Mouse (Mus musculus) liver, embryonic 16.5 days (tissue): ENCODE results near the gene Ttk. TPM values are rescaled to one million over a fixed set of nuclear protein-coding genes. Genes with fewer than 3 reads are reported as not detected.

Experiments used
- ATAC-seq: fragments of 200-750 bp; cut with Nextera tagmentation; 2 replicates; pipeline ENCODE4 v1.8.0; 2017; ENCODE audit warnings: low read depth, mild to moderate bottlenecking, moderate number of reproducible peaks, moderate library complexity
- H3K27ac ChIP-seq: fragments of 300-500 bp; sonication (generic); 2 replicates; pipeline ENCODE4 v1.5.1; 2014; ENCODE audit warnings: mild to moderate bottlenecking, low read length
- H3K27me3 ChIP-seq: fragments of 300-500 bp; sonication (generic); 2 replicates; pipeline ENCODE4 v1.6.1; 2014; ENCODE audit warnings: low read depth, low read length, mixed read lengths; ENCODE audit not compliant: control insufficient read depth, insufficient read depth
- H3K36me3 ChIP-seq: fragments of 300-500 bp; sonication (generic); 2 replicates; pipeline ENCODE4 v1.6.1; 2014; ENCODE audit warnings: mild to moderate bottlenecking; ENCODE audit not compliant: control insufficient read depth, insufficient read depth
- H3K4me1 ChIP-seq: fragments of 300-500 bp; sonication (generic); 2 replicates; pipeline ENCODE4 v1.6.1; 2014; ENCODE audit warnings: low read depth, low read length, mixed read lengths; ENCODE audit not compliant: control insufficient read depth
- H3K4me2 ChIP-seq: fragments of 300-500 bp; sonication (generic); 2 replicates; pipeline ENCODE4 v1.6.1; 2014; ENCODE audit warnings: low read depth, low read length, mixed read lengths
- H3K4me3 ChIP-seq: fragments of 300-500 bp; sonication (generic); 2 replicates; pipeline ENCODE4 v1.5.1; 2014; ENCODE audit warnings: low read depth, mild to moderate bottlenecking, low read length
- H3K9ac ChIP-seq: fragments of 300-500 bp; sonication (generic); 2 replicates; pipeline ENCODE4 v1.6.1; 2014; ENCODE audit warnings: low read depth, low read length
- H3K9me3 ChIP-seq: fragments of 300-500 bp; sonication (generic); replicated peaks from 2 replicates; pipeline ENCODE4 v1.6.1; 2016; ENCODE audit warnings: low read length; ENCODE audit not compliant: control insufficient read depth
- WGBS: fragments of 180-500 bp; shearing (Covaris S2); extraction: QIAGEN DNeasy Blood & Tissue Kit; methylation state at CpG from one replicate; pipeline ENCODE4 v1.1.7; 2014; ENCODE audit not compliant: insufficient replicate concordance; 5-methylcytosine and 5-hydroxymethylcytosine counted together
- polyA plus RNA-seq: library from polyadenylated mRNA; unstranded; fragments of >200 nt; fragmentation: Nextera tagmentation; extraction: Ambion mirVana; gene quantifications from 2 replicates; pipeline ENCODE4 v1.2.1, GENCODE M21; 2015

The Ttk gene
- polyA plus RNA-seq, 1 experiment from 2014 or later, result 16.5 TPM

- Histone ChIP-seq H3K27ac (no peak overlapping the region), H3K27me3 (peaks cover 39% of the 10 kb centered on the region), H3K36me3 (no peaks in the 10 kb centered on the region), H3K4me1 (peaks cover 6% of the 10 kb centered on the region), H3K9ac (no peak overlapping the region), H3K4me3 (no peak overlapping the region), H3K9me3 (no peaks in the 10 kb centered on the region), H3K4me2 (no peak overlapping the region)
- 0% methylated on average over 2 of the region's 2 CpGs for WGBS
- no peak for ATAC-seq
These were observed 26.9 kb upstream of the Ttk start for GRCm38 (mm10) chr9:83807562-83807961.

GRCm38 (mm10) chr9:83819188-83819587 lies 15.3 kb upstream of the Ttk start:
- Histone ChIP-seq H3K4me3 (no peak overlapping the region), H3K9ac (no peak overlapping the region), H3K4me2 (no peak overlapping the region), H3K27me3 (no peaks in the 10 kb centered on the region), H3K4me1 (no peaks in the 10 kb centered on the region), H3K36me3 (no peaks in the 10 kb centered on the region), H3K27ac (no peak overlapping the region), H3K9me3 (no peaks in the 10 kb centered on the region)
- no peak for ATAC-seq
- 75% methylated on average over 7 of the region's 7 CpGs for WGBS

GRCm38 (mm10) chr9:83820976-83821375 lies 13.5 kb upstream of the Ttk start:
- no peaks in the 10 kb centered on the region for H3K36me3 ChIP-seq
- H3K4me3 ChIP-seq, result no peak overlapping the region
- WGBS, result 64% methylated on average over 2 of the region's 2 CpGs
- no peaks in the 10 kb centered on the region for H3K4me1 ChIP-seq
- no peaks in the 10 kb centered on the region for H3K9me3 ChIP-seq
- H3K9ac ChIP-seq, result no peak overlapping the region
- H3K27me3 ChIP-seq, result no peaks in the 10 kb centered on the region
- no peak overlapping the region for H3K4me2 ChIP-seq
- no peak overlapping the region for H3K27ac ChIP-seq
- ATAC-seq, result no peak

DNA sequence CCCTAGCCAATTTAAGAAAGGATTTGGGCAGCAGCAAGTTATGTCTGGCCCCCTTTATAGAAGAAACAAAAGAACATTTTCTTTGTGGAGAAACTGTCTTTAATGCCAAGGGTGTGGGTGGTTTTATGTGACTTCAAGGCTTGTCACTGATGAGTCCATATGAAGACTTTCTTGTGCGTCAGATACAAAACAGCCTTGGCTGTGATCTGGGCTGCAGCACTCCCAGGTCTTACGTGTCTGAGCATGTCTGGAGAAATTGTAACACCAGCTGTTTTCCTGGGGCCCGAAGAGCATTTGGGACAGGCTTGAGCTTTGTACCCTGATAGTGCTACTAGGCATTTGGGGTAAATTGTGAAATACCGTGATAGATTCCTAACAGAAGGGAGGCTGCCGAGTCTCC lies 11.6 kb upstream of the Ttk start:
- Histone ChIP-seq H3K27me3 (no peaks in the 10 kb centered on the region), H3K4me2 (no peak overlapping the region), H3K9ac (no peak overlapping the region), H3K4me3 (no peak overlapping the region), H3K36me3 (no peaks in the 10 kb centered on the region), H3K9me3 (no peaks in the 10 kb centered on the region), H3K4me1 (no peaks in the 10 kb centered on the region), H3K27ac (no peak overlapping the region)
- ATAC-seq, result no peak
- WGBS, result 56% methylated on average over 5 of the region's 5 CpGs

DNA sequence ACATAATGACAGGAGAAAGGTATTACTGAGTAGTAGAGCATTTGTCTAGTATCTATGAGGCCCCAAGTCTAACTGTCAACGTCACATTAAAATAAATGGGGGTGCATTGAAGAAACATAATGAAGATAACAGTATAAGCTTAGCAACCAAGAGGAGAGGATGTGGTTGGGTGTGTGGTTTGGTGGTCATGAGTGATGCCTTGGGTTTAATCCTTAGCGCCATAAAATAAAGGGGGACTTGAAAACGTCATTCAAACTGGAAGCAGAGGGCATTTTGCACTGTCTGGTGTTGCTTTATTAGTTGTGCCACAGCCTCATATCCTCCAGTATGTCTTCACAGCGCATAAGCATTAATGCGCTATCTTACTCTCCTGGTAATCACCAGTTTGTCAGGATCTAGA lies 4.6 kb upstream of the Ttk start:
- no peak overlapping the region for H3K9ac ChIP-seq
- H3K9me3 ChIP-seq, result no peaks in the 10 kb centered on the region
- peaks cover 3% of the 10 kb centered on the region for H3K4me1 ChIP-seq
- no peak for ATAC-seq
- no peaks in the 10 kb centered on the region for H3K27me3 ChIP-seq
- no peak overlapping the region for H3K4me3 ChIP-seq
- H3K4me2 ChIP-seq, result no peak overlapping the region
- no peak overlapping the region for H3K27ac ChIP-seq
- 43% methylated on average over 5 of the region's 5 CpGs for WGBS
- H3K36me3 ChIP-seq, result no peaks in the 10 kb centered on the region

- H3K4me1 ChIP-seq, result peaks cover 12% of the 10 kb centered on the region
- ATAC-seq, result no peak
- no peak overlapping the region for H3K27ac ChIP-seq
- no peak overlapping the region for H3K4me2 ChIP-seq
- H3K4me3 ChIP-seq, result no peak overlapping the region
- H3K9me3 ChIP-seq, result no peaks in the 10 kb centered on the region
- WGBS, result 66% methylated on average over 8 of the region's 8 CpGs
- H3K27me3 ChIP-seq, result no peaks in the 10 kb centered on the region
- H3K36me3 ChIP-seq, result no peaks in the 10 kb centered on the region
- no peak overlapping the region for H3K9ac ChIP-seq
These were observed 3.3 kb upstream of the Ttk start for GRCm38 (mm10) chr9:83831152-83831551.

- H3K4me1 ChIP-seq, result peaks cover 12% of the 10 kb centered on the region
- peaks cover 4% of the 10 kb centered on the region for H3K36me3 ChIP-seq
- H3K27me3 ChIP-seq, result no peaks in the 10 kb centered on the region
- H3K9ac ChIP-seq, result peak overlapping the region; percentile 93
- H3K4me2 ChIP-seq, result peak overlapping the region; percentile 86
- peak overlapping the region; percentile 70 for H3K27ac ChIP-seq
- under 1% methylated on average over 27 of the region's 27 CpGs for WGBS
- H3K4me3 ChIP-seq, result peak overlapping the region; percentile 98
- H3K9me3 ChIP-seq, result no peaks in the 10 kb centered on the region
- ATAC-seq, result peak; percentile 69
These were observed 342 bp downstream of the Ttk start for GRCm38 (mm10) chr9:83834748-83835313.

GRCm38 (mm10) chr9:83852464-83852863 lies 18.0 kb downstream of the Ttk start:
- no peaks in the 10 kb centered on the region for H3K9me3 ChIP-seq
- no peak overlapping the region for H3K9ac ChIP-seq
- no peaks in the 10 kb centered on the region for H3K27me3 ChIP-seq
- WGBS, result 82% methylated on average over 3 of the region's 3 CpGs
- no peak overlapping the region for H3K4me2 ChIP-seq
- no peaks in the 10 kb centered on the region for H3K4me1 ChIP-seq
- 0 out of 2 replicates have a peak, but pooled peaks have one; percentile 13 for ATAC-seq
- H3K4me3 ChIP-seq, result no peak overlapping the region
- H3K36me3 ChIP-seq, result peaks cover 21% of the 10 kb centered on the region
- no peak overlapping the region for H3K27ac ChIP-seq

DNA sequence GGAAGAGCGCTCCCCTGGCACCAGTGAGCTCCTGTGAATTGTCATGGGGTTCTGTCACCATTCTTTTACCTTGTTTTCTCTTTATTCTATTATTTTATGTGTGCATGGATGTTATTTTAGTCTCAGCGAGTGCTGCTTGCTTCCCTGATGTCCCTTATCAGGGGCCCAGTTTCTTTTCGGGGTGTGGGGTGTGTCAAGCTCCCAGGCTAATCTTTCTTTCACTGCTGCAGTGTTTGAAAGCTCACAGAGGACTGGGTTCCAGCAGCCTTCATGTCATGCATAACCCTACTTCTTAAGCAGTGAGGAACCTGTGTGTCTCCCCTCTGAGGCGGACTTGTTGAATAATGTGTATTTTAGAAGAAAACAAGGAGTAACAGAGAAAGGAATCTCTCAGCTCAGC lies 30.7 kb downstream of the Ttk start:
- H3K4me2 ChIP-seq, result no peak overlapping the region
- peak; percentile 89 for ATAC-seq
- no peak overlapping the region for H3K27ac ChIP-seq
- 59% methylated on average over 4 of the region's 4 CpGs for WGBS
- no peak overlapping the region for H3K4me3 ChIP-seq
- peaks cover 31% of the 10 kb centered on the region for H3K36me3 ChIP-seq
- H3K9ac ChIP-seq, result no peak overlapping the region
- H3K27me3 ChIP-seq, result no peaks in the 10 kb centered on the region
- no peaks in the 10 kb centered on the region for H3K9me3 ChIP-seq
- peaks cover 13% of the 10 kb centered on the region for H3K4me1 ChIP-seq
